Mouse (Mus musculus) neural tube, embryonic 15.5 days (tissue): ENCODE measurements at regions not wholly inside any gene's neighbourhood (a gene's known extent, or its start where the extent isn't known, plus 50 kb on each side); places are given as distances from the start of the nearest gene placed in this dataset.
A peak's percentile ranks its signal among the peaks of the same experiment; 100 is the strongest.

Experiments used
- ATAC-seq: fragments of 200-750 bp; cut with Nextera tagmentation; 2 replicates; pipeline ENCODE4 v1.8.0; 2017; ENCODE audit warnings: mild to moderate bottlenecking, moderate TSS enrichment, moderate library complexity; ENCODE audit not compliant: low FRiP score
- H3K27ac ChIP-seq: fragments of 300-500 bp; sonication (generic); replicated peaks from 2 replicates; pipeline ENCODE4 v1.5.1; 2015; ENCODE audit warnings: mild to moderate bottlenecking, inconsistent platforms
- H3K27me3 ChIP-seq: fragments of 300-500 bp; sonication (generic); replicated peaks from 2 replicates; pipeline ENCODE4 v1.6.1; 2015; ENCODE audit warnings: inconsistent platforms
- H3K36me3 ChIP-seq: fragments of 300-500 bp; sonication (generic); 2 replicates; pipeline ENCODE4 v1.6.1; 2015; ENCODE audit warnings: inconsistent platforms
- H3K4me1 ChIP-seq: fragments of 300-500 bp; sonication (generic); 2 replicates; pipeline ENCODE4 v1.6.1; 2015; ENCODE audit warnings: inconsistent platforms
- H3K4me2 ChIP-seq: fragments of 300-500 bp; sonication (generic); 2 replicates; pipeline ENCODE4 v1.6.1; 2015; ENCODE audit warnings: inconsistent platforms, mild to moderate bottlenecking, moderate library complexity
- H3K4me3 ChIP-seq: fragments of 300-500 bp; sonication (generic); replicated peaks from 2 replicates; pipeline ENCODE4 v1.5.1; 2015; ENCODE audit warnings: mild to moderate bottlenecking, inconsistent platforms
- H3K9ac ChIP-seq: fragments of 300-500 bp; sonication (generic); replicated peaks from 2 replicates; pipeline ENCODE4 v1.6.1; 2015; ENCODE audit warnings: mild to moderate bottlenecking, inconsistent platforms
- H3K9me3 ChIP-seq: fragments of 300-500 bp; sonication (generic); replicated peaks from 2 replicates; pipeline ENCODE4 v1.6.1; 2016; ENCODE audit warnings: inconsistent platforms
- WGBS: fragments of 180-500 bp; shearing (Covaris S2); methylation state at CpG from one replicate; pipeline ENCODE4 v1.1.7; 2015; ENCODE audit warnings: mixed read lengths; 5-methylcytosine and 5-hydroxymethylcytosine counted together

GRCm38 (mm10) chr14:71808863-71809487 is 682.7 kb downstream of the Gm9195 start:
- Histone ChIP-seq H3K9ac (no peak overlapping the region), H3K27ac (peak overlapping the region; percentile 51), H3K4me2 (peak overlapping the region; percentile 24)

GRCm38 (mm10) chr14:71805624-71806023 is 686.0 kb downstream of the Gm9195 start:
- no peak overlapping the region for H3K27ac ChIP-seq
- peaks cover 11% of the 10 kb centered on the region for H3K4me1 ChIP-seq
- no peaks in the 10 kb centered on the region for H3K36me3 ChIP-seq
- no peak overlapping the region for H3K4me2 ChIP-seq
- 30% methylated on average over 3 of the region's 3 CpGs for WGBS
- 0 out of 2 replicates have a peak, but pooled peaks have one; percentile 38 for ATAC-seq
- H3K27me3 ChIP-seq: no peaks in the 10 kb centered on the region
- no peak overlapping the region for H3K9ac ChIP-seq
- no peak overlapping the region for H3K4me3 ChIP-seq
- H3K9me3 ChIP-seq: no peaks in the 10 kb centered on the region

More at GRCm38 (mm10) chr14:71808863-71809487, 682.7 kb downstream of the Gm9195 start:
- Histone ChIP-seq H3K9me3 (no peaks in the 10 kb centered on the region), H3K36me3 (no peaks in the 10 kb centered on the region), H3K27me3 (no peaks in the 10 kb centered on the region), H3K4me1 (peaks cover 11% of the 10 kb centered on the region), H3K4me3 (no peak overlapping the region)
- 19% methylated on average over 13 of the region's 13 CpGs for WGBS
- ATAC-seq: no peak

- WGBS: 37% methylated on average over 4 of the region's 4 CpGs
- 0 out of 2 replicates have a peak overlapping the region, but pooled peaks have one; percentile 13 for H3K27ac ChIP-seq
- H3K4me2 ChIP-seq: peak overlapping the region; percentile 5; the same call in 1 of the 2 replicates
- no peak overlapping the region for H3K9ac ChIP-seq
- H3K36me3 ChIP-seq: no peaks in the 10 kb centered on the region
- ATAC-seq: no peak
- H3K4me1 ChIP-seq: peaks cover 7% of the 10 kb centered on the region; the same call in 1 of the 2 replicates
- H3K9me3 ChIP-seq: no peaks in the 10 kb centered on the region
- no peak overlapping the region for H3K4me3 ChIP-seq
- no peaks in the 10 kb centered on the region for H3K27me3 ChIP-seq
Observed at GRCm38 (mm10) chr14:71799861-71800260, 691.8 kb downstream of the Gm9195 start.

- no peak overlapping the region for H3K9ac ChIP-seq
- ATAC-seq: no peak
- H3K27ac ChIP-seq: no peak overlapping the region
- H3K4me1 ChIP-seq: peaks cover 7% of the 10 kb centered on the region; the same call in 1 of the 2 replicates
- no peaks in the 10 kb centered on the region for H3K36me3 ChIP-seq
- no peak overlapping the region for H3K4me2 ChIP-seq
- no peak overlapping the region for H3K4me3 ChIP-seq
- H3K9me3 ChIP-seq: no peaks in the 10 kb centered on the region
- H3K27me3 ChIP-seq: no peaks in the 10 kb centered on the region
- WGBS: 80% methylated on average over 3 of the region's 3 CpGs
Observed at GRCm38 (mm10) chr14:71795713-71796112, 695.9 kb downstream of the Gm9195 start.

- no peak overlapping the region for H3K27ac ChIP-seq
- no peaks in the 10 kb centered on the region for H3K9me3 ChIP-seq
- no peaks in the 10 kb centered on the region for H3K4me1 ChIP-seq
- H3K27me3 ChIP-seq: no peaks in the 10 kb centered on the region
- 59% methylated on average over 1 of the region's 1 CpGs for WGBS
- no peak for ATAC-seq
- no peak overlapping the region for H3K4me3 ChIP-seq
- no peak overlapping the region for H3K4me2 ChIP-seq
- no peak overlapping the region for H3K9ac ChIP-seq
- H3K36me3 ChIP-seq: no peaks in the 10 kb centered on the region
Observed at GRCm38 (mm10) chr14:71776990-71777525, 714.6 kb downstream of the Gm9195 start.

GRCm38 (mm10) chr14:71766856-71767255 is 724.8 kb downstream of the Gm9195 start:
- Histone ChIP-seq H3K4me2 (no peak overlapping the region), H3K27me3 (no peaks in the 10 kb centered on the region)
- 81% methylated on average over 1 of the region's 1 CpGs for WGBS

GRCm38 (mm10) chr14:71728542-71728941 is 763.1 kb downstream of the Gm9195 start:
- H3K27me3 ChIP-seq: no peaks in the 10 kb centered on the region

More at GRCm38 (mm10) chr14:71766856-71767255, 724.8 kb downstream of the Gm9195 start:
- Histone ChIP-seq H3K9me3 (no peaks in the 10 kb centered on the region), H3K27ac (no peak overlapping the region), H3K9ac (no peak overlapping the region), H3K4me1 (no peaks in the 10 kb centered on the region), H3K36me3 (no peaks in the 10 kb centered on the region), H3K4me3 (no peak overlapping the region)
- ATAC-seq: no peak

DNA sequence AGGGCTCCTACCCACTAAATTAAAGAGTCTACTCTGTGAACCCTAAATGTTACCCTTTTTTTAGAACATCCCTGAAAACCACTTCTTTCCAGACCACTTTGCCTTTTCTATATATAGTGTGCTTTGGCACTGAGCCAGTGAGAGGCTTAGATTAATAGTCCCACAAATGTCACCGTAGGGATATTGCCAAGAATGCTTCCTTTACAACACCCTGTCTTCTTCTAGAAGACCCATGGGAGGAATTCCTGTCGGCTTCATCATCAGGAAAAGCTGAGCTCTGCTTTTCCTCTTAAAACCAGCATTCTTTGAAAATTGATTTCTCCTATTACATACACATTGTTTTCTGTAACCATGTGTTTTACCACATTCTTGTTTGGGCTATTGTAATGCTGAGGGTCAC is 768.1 kb downstream of the Gm9195 start:
- no peak overlapping the region for H3K4me2 ChIP-seq
- no peaks in the 10 kb centered on the region for H3K4me1 ChIP-seq
- H3K27me3 ChIP-seq: no peaks in the 10 kb centered on the region
- H3K9me3 ChIP-seq: no peaks in the 10 kb centered on the region
- no peak overlapping the region for H3K4me3 ChIP-seq
- ATAC-seq: no peak
- WGBS: 26% methylated on average over 2 of the region's 2 CpGs
- no peaks in the 10 kb centered on the region for H3K36me3 ChIP-seq
- no peak overlapping the region for H3K27ac ChIP-seq
- H3K9ac ChIP-seq: no peak overlapping the region

More at GRCm38 (mm10) chr14:71728542-71728941, 763.1 kb downstream of the Gm9195 start:
- no peaks in the 10 kb centered on the region for H3K4me1 ChIP-seq
- ATAC-seq: no peak
- no peaks in the 10 kb centered on the region for H3K9me3 ChIP-seq
- no peak overlapping the region for H3K4me3 ChIP-seq
- H3K36me3 ChIP-seq: no peaks in the 10 kb centered on the region
- WGBS: 94% methylated on average over 4 of the region's 4 CpGs
- H3K4me2 ChIP-seq: no peak overlapping the region
- no peak overlapping the region for H3K27ac ChIP-seq
- H3K9ac ChIP-seq: no peak overlapping the region

DNA sequence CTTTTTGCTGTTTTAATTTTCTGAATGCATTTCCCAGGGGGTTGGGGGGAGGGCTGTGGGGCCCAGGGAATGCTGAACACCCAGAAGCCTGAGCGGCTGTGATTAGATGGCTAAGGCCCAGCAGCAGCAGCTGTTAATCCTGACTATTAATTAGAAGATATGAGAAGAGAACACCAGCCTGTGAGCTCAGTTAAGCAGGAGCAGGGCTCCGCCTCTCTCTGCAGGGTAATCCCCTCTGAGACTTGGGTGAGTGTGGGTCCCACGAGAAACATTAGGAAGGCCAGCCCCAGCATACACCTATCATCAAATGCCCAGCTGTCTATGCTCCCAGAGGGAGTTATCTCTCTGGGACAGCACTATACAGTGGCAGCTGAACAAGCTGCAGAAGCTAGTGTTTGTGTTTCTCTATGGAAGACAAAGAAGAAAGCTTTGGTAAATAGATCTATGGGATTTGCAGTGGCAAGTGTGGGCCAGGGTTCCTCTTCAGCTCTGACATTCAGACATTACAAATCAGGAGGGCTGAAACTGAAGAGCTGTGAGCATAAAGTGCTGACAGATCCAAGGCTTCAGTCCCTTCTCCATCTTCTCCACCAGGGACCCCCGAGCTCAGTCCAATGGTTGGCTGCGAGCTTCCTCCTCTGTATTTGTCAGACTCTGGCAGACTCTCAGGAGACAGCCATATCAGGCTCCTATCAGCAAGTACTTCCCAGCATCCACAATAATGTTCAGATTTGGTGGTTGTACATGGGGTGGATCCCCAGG is 781.9 kb downstream of the Gm9195 start:
- no peaks in the 10 kb centered on the region for H3K36me3 ChIP-seq
- WGBS: 59% methylated on average over 5 of the region's 5 CpGs
- no peak overlapping the region for H3K4me2 ChIP-seq
- no peak overlapping the region for H3K4me3 ChIP-seq
- no peak overlapping the region for H3K9ac ChIP-seq
- H3K27me3 ChIP-seq: no peaks in the 10 kb centered on the region
- no peaks in the 10 kb centered on the region for H3K9me3 ChIP-seq
- H3K27ac ChIP-seq: no peak overlapping the region
- no peak for ATAC-seq
- H3K4me1 ChIP-seq: no peaks in the 10 kb centered on the region

DNA sequence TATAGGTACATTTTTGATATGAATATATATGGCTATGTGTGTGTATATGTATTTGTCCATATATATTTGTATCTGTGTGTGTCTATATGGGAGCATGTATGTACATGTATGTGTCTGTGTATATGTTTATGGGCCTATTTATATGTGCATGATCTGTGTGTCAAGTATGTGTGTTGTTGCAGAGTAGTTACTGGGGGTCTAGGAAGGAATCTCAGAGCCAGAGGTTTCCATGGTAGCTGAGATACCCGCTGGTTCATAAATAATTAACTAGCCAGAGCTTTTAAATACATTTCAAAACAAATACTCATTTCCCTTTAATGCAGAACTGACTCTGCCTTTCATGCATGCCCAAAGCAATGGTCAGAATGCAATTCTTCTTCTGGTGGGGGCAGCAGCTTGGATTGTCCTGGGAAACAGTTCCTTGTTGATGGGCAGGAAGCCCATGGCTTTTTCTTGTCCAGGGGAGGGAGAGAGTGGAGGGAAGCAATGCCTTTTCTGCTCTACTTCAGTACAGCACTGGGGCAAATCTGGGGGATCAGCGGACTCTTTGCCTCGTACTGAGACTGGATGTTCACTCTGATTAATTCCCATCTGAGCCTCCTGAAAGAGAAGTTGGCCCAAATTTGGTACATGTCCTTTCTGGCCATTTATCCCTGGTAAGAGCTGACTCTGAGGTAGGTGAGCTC is 798.7 kb downstream of the Gm9195 start:
- Histone ChIP-seq H3K4me1 (peaks cover 6% of the 10 kb centered on the region; the same call in 1 of the 2 replicates), H3K27me3 (no peaks in the 10 kb centered on the region), H3K27ac (no peak overlapping the region), H3K4me2 (no peak overlapping the region), H3K9ac (no peak overlapping the region), H3K9me3 (no peaks in the 10 kb centered on the region), H3K36me3 (no peaks in the 10 kb centered on the region), H3K4me3 (no peak overlapping the region)
- WGBS: 60% methylated on average over 3 of the region's 3 CpGs
- ATAC-seq: no peak

GRCm38 (mm10) chr14:71674564-71674963 is 817.1 kb downstream of the Gm9195 start:
- Histone ChIP-seq H3K4me3 (no peak overlapping the region), H3K4me1 (no peaks in the 10 kb centered on the region), H3K36me3 (no peaks in the 10 kb centered on the region), H3K27ac (0 out of 2 replicates have a peak overlapping the region, but pooled peaks have one; percentile 18), H3K9me3 (no peaks in the 10 kb centered on the region), H3K4me2 (no peak overlapping the region), H3K27me3 (no peaks in the 10 kb centered on the region), H3K9ac (no peak overlapping the region)
- WGBS: 66% methylated on average over 4 of the region's 4 CpGs
- ATAC-seq: no peak
